Mouse (Mus musculus): Measurements from ENCODE around the gene Ppfia4.

The Ppfia4 gene

GRCm38 (mm10) chr1:134332770-134333271 lies at the start of gene Ppfia4:
Gene Ppfia4, minus strand, starts transcription at chr1:134332928.
- no peak for DNase-seq (ENCODE audit: low spot score in 2 of 2)

GRCm38 (mm10) chr1:134381795-134382625 lies 49.3 kb upstream of the Ppfia4 start:
- no peak for DNase-seq (ENCODE audit: low spot score in 2 of 2)

- DNase-seq (ENCODE audit: low spot score in 2 of 2), result no peak
Observed at GRCm38 (mm10) chr1:134381051-134381450, 48.3 kb upstream of the Ppfia4 start.

GRCm38 (mm10) chr1:134374124-134374523 lies 41.4 kb upstream of the Ppfia4 start:
- DNase-seq (ENCODE audit: low spot score in 2 of 2), result no peak

GRCm38 (mm10) chr1:134368777-134369337 lies 36.1 kb upstream of the Ppfia4 start:
- peak; percentile 66 to 72 for DNase-seq (ENCODE audit: low spot score in 2 of 2)

GRCm38 (mm10) chr1:134365491-134365890 lies 32.8 kb upstream of the Ppfia4 start:
- DNase-seq (ENCODE audit: low spot score in 2 of 2), result peak in 1 of 2 experiments; percentile 19

GRCm38 (mm10) chr1:134363194-134363593 lies 30.5 kb upstream of the Ppfia4 start:
- DNase-seq (ENCODE audit: low spot score in 2 of 2), result no peak

GRCm38 (mm10) chr1:134361857-134362212 lies 29.1 kb upstream of the Ppfia4 start, which contains the start of gene Tmem183a:
Gene Tmem183a, minus strand, starts transcription at chr1:134361979.
- DNase-seq (ENCODE audit: low spot score in 2 of 2), result peak; percentile 93 to 96

GRCm38 (mm10) chr1:134361195-134361856 lies 28.6 kb upstream of the Ppfia4 start:
- DNase-seq (ENCODE audit: low spot score in 2 of 2), result no peak

- DNase-seq (ENCODE audit: low spot score in 2 of 2), result no peak
Observed at GRCm38 (mm10) chr1:134360656-134361055, 27.9 kb upstream of the Ppfia4 start.

- no peak for DNase-seq (ENCODE audit: low spot score in 2 of 2)
Observed at GRCm38 (mm10) chr1:134357461-134357860, 24.7 kb upstream of the Ppfia4 start.

GRCm38 (mm10) chr1:134353326-134353725 lies 20.6 kb upstream of the Ppfia4 start:
- DNase-seq (ENCODE audit: low spot score in 2 of 2), result no peak

GRCm38 (mm10) chr1:134347791-134348190 lies 15.1 kb upstream of the Ppfia4 start:
- no peak for DNase-seq (ENCODE audit: low spot score in 2 of 2)

- DNase-seq (ENCODE audit: low spot score in 2 of 2), result no peak
Observed at GRCm38 (mm10) chr1:134345075-134345474, 12.3 kb upstream of the Ppfia4 start.

- DNase-seq (ENCODE audit: low spot score in 2 of 2), result peak; percentile 74 to 82
Observed at GRCm38 (mm10) chr1:134344005-134344950, 11.6 kb upstream of the Ppfia4 start.

- no peak for DNase-seq (ENCODE audit: low spot score in 2 of 2)
Observed at GRCm38 (mm10) chr1:134343567-134343966, 10.8 kb upstream of the Ppfia4 start.

GRCm38 (mm10) chr1:134342781-134343310 lies 10.1 kb upstream of the Ppfia4 start:
- no peak for DNase-seq (ENCODE audit: low spot score in 2 of 2)

- DNase-seq (ENCODE audit: low spot score in 2 of 2), result no peak
Observed at GRCm38 (mm10) chr1:134342278-134342664, 9.5 kb upstream of the Ppfia4 start.

- DNase-seq (ENCODE audit: low spot score in 2 of 2), result no peak
Observed at GRCm38 (mm10) chr1:134341641-134342277, 9.0 kb upstream of the Ppfia4 start.

GRCm38 (mm10) chr1:134339757-134340619 lies 7.3 kb upstream of the Ppfia4 start:
- no peak for DNase-seq (ENCODE audit: low spot score in 2 of 2)

Data from urinary bladder, postnatal 36 days (tissue).